Mouse (Mus musculus) CH12F3 (cell line): Measurements from ENCODE around the gene Mylpf.
"Not testable (repeated sequence)": the region's sequence is repeated elsewhere in the genome, so short reads cannot be mapped to it uniquely, and the experiment has no call there.

Experiments used
- in situ Hi-C: fragments of 300-500 bp; cut with MboI; formaldehyde crosslinking; loops from 2 replicates; pipeline ENCODE4 v1.14.3; 2020; ENCODE audit warnings: low sequenced_read_pairs

The Mylpf gene

DNA sequence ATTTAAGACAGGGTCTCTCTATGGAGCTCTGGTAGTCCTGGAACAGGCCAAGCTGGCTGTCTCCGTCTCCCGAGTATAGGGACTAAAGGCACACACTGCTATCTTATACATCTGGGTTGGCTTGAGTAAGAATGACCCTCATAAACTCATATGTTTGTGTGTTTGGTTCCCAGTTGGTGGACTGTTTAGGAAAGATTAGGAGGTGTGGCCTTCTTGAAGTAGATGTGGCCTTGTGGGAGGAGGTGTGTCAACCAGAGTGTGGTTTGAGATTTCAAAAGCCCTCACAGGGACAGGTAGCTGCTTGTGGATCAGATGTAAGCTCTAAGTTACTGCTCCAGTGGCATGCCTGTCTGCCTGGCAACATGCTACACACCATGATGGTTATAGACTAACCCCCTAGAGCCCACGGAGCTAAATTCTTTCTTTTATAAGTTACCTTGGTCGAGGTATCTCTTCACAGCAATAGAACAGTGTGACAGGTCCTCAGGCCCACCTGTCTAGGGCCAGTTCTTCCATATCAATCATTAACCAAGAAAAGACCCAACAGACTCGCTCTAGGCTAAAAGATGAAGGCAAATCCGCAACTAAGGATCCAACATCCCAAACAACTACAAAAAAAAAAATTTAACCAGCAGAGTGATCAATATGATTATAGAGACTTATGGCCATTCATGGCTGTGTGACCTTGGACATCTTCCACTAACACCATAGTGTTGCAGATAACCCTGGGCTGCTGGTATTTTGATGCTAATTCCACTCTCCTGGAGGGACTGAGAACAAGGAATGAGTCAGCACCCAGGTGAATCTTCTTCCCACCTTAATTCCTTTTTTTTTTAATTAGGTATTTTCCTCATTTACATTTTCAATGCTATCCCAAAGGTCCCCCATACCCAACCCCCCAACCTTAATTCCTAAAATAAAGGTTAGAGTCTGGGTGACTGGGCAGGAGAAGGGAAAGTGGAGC lies 15.1 kb downstream of the Mylpf start:
- in situ Hi-C loops: no loop called here

DNA sequence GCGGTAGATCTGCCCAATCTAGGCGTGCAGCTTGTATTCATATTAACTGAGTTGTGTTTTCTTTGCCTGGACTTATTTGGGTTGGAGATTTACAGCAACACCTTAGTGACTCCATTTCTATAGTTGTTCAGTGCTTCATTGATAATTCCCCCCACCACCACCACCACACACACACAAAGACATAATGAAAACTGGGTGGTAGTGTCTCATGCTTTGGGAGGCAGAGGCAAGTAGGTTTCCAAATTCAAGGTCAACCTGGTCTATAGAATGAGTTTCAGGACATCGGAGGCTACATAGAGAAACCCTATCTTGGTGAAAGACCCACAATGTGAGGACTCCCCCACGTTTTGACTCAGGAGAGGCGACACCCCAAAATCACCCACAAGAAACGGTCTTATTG lies 15.9 kb downstream of the Mylpf start:
- in situ Hi-C loops: no loop called here

DNA sequence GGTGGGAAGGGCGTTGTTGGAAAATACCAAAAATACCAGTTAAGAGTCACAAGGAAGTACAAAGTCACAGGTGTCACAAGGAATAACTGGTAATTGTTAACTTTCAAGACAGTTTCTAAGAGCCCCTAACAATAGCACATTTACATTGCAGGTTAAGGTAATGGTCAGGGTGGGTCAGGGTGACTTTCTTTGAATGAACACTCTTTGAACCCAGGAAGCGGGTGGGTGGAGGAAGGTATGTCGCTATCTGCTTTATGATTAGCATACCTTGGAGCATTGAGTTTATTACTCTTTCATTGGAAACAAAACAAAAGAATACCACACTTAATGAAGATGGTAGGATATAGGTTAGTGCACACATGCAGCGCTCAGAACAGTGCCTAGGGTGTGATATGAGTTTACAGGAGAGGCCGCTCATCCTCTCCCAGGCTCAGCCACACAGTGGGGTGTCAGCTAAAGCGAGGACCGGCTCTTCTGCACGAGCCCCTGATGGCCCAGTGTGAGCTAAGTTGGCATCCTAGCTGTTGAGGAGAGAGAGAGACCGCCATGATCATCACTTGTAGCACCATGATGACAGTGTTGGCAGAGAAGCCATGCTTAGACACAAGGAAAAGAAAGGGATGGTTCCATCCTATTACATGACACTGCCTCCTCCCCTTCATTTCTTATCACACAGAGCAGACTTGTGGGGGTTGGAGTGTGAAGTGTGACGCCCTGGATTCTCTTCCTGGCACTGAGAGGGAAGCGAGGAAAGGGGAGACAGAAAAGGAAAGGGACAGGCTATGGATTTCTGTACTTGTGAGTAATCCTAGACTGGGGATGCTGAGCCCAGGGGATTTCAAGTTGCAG lies 16.7 kb downstream of the Mylpf start:
- in situ Hi-C loops: no loop called here

DNA sequence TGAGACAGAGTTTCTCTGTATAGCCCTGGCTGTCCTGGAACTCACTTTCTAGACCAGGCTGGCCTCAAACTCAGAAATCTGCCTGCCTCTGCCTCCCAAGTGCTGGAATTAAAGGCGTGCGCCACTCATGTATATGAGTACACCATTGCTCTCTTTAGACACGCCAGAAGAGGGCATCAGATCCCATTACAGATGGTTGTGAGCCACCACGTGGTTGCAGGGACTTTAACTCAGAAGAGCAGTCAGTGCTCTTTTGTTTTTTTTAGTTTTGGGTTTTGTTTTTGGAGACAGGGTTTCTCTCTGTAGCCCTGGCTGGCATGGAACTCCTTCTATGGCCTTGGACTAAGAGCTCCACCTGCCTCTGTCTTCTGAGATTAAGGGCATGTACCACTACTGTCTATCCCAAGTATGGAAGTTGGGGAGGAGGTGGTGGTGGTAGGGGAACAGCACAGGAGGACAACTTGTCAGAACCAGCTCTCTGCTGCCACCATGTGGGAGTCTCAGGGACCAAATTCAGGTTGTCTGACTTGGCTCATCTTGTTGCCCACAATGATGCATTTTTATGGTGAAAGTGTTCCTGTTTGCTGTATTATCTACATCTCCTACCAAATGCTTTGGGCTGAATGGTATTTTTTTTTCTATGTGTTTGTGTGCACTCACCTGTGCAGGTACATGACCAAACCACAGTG lies 20.1 kb downstream of the Mylpf start:
- in situ Hi-C loops: no loop called here

DNA sequence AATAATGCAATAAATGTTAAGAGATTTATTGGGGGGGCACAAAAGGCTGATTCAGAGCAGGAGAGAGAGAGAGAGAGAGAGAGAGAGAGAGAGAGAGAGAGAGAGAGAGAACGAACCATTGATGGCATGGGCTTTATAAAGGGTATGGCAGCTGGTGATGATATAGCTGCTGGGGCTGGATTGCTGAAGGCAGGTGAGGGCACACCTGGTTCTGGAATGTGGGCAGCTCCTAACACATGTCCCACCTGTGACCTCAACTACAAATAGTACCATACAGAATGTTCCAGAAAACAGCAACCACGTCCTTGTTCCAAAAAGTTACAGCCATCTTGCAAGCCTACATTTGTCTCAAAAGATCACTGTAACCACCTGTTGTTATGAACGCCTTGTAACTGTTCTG lies 22.7 kb downstream of the Mylpf start:
- in situ Hi-C loops: no loop called here

DNA sequence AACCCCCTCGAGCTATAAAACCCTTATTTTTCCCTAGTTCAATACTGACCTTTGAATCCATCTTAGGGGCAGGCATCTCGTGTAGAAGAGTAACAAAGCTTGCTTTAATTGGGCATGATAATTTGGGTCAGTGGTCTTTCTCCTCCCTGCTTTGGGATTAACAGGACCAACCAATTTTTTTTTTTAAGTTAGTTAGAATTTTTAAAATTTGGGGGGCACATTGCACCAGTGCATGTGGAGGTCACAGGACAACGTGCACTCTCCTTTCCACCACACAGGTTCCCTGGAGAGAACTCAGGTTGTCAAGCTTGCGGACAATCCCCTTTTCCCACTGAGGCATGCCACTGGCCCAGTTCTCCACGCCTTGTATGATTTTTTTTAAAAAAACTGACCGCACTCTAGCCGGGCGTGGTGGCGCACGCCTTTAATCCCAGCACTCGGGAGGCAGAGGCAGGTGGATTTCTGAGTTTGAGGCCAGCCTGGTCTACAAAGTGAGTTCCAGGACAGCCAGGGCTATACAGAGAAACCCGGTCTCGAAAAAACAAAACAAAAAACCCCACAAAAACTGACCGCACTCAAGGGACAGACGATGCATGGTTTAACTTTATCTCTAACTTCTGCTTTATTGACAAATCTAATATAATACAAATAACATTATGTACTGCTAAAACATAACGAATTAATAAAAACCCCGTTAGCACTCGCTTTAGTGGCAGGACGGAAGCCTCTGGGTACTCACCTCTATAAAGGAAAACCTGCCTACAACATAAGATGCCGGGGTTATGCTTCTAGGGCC lies 23.3 kb downstream of the Mylpf start:
- in situ Hi-C loops: no loop called here

DNA sequence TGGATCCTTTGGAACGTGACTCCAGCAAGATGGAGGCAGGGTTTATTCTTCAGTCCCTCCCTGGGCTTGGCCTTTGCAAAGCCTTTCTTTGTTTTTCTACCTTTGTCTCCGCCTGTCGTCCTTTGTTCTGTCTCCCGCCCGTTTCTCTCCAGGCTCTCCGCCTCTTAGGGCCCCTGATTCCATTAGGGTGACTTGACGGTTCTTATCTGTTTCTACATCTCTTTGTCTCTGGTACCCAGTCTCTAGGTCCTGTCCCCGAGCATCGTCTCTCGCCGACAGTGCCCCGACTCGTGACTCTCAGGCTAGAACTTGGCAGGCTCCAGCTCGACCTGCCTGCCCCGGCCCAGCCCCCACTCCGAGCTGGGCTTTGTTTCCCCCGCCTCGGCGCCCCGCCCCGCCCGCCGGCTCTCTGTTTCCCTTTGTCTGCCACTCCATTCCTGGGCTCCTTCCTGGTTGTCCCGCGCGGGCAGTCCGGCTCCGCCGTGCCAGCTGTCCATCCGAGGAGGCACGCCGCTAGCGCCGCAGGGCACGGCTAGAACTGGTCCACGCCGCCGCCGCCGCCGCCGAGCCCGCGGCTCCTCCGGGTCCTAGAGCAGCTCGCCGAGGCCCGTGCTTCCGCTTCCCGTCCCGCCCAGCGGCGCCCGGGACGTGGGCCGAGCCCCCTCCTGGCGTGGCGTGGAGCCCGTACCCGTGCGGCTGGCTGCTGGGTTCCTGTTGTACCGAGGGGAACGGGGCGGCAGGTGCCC lies 24.1 kb downstream of the Mylpf start, which contains the start of the genes Zfp553 and Sept1:
Zfp553 (plus strand) TSS at position 440 of the 746 bp plus-strand sequence.
Sept1 (minus strand) TSS at position 509 of the 746 bp plus-strand sequence.
- in situ Hi-C loops: no loop called here

DNA sequence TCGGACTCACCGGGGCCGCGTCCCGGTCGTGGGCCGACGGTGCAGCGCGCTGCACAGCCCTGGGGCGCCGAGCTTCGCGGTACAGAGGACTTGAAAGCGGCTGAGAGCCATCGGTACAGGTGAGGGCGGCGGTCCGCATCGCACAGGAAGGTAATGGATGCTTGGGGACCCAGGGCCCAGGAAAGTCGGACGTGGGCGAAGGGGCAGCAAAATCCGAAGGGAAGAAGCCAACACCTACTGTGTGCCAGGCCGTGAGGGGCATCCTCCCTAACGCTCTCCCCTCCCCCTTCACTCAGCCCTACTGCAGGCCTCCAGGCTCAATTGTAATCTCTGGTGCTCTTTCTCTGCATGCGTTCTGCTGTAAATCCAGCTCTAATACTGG lies 24.7 kb downstream of the Mylpf start:
- in situ Hi-C loops: no loop called here

DNA sequence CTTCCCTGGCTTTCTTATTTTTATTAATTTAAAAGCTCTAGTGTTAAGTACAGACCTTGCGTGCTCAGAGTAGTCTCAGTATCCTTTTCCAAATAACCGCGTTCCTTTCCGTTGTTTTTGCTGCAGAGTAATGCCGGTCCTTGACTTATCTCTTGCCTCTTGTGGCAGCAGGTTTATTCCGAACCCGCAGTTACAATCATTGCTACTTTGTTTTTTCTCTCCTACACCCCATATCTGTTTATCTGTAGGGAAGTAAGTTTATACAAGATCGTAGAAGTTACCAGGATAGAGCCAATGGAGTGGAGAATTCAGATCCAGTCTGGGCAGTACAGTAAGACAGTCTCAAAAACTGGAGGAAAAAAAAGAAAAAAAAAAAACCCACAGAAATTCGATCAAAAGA lies 25.1 kb downstream of the Mylpf start:
- in situ Hi-C loops: no loop called here

DNA sequence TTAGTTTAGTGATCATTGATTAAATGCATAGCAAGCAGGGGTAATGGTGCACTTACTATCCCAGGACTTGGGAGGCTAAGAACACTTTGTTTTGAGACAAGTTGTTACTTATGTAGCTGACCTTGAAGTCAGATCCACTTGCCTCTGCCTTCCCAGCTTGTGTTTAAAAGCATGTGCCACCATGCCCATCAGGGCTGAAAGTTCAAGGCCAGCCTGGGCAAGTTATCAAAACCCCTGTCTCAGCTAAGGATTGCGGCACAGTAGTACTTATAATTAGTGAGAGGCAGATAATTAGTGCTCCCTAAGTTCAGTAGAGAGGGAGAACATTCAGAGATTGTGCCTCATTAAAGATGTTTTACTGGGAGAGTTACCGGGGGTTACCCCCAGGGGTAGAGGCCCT lies 26.1 kb downstream of the Mylpf start:
- in situ Hi-C loops: no loop called here

DNA sequence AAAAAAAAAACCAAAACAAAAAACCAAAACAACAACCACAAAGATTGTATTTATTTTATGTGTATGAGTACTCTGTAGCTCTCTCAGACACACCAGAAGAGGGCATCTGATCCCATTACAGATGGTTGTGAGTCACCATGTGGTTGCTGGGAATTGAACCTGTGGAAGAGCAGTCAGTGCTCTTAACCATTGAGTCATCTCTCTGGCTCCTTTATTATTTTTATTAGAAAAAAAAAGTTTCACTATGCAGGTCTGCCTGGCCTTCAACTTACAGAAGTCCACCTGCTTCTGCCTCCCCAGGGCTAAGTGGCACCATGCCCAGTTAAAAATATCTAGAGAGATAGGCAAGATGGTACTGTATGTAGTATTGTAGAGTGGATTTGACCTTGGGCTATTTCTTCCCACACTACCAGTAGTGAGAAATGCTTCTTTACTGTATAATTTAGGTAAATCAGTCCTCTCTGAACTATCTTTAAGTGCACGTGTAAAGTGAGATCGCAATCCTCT lies 34.7 kb downstream of the Mylpf start:
- in situ Hi-C loops: no loop called here

DNA sequence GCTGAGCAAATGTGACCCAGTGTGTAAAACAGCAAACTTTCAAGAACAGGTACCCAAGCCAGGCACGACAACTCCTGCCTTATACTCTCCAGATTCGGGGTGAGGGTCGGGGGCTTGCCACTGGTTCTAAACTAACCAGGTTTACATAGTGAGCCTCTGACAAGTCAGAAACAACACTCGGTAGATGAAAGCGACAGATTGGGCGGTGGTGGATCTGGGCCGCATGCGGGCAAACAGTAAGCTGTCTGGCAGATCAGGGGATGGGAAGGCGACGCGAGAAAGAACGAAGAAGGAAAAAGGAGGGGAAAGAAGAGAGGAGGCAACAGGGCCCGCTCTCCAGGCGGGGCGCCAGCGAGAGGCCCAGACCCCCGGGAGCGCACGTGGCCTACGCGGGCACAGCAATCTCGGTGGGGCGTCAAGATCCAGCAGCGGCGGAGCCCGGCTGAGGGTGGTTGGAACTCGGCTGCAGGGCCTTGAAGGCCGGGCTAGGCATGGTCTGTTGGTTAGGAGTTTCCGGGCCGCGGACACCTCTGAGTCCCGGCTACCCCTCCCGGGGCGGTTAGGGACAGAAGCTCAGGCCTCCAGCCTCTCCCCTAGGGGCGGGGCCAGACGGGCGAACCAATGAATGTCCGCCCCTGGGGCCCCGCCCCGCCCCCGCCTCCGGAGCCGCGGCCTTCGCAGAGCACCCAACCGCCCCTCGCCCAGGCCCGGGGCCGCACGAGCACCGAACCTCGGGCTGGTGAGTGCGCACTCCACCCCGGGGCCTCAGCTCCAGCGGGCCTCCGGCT lies 35.4 kb downstream of the Mylpf start, which contains the start of gene Zfp771:
Zfp771 (plus strand) TSS at position 405 of the 788 bp plus-strand sequence.
- in situ Hi-C loops: no loop called here

DNA sequence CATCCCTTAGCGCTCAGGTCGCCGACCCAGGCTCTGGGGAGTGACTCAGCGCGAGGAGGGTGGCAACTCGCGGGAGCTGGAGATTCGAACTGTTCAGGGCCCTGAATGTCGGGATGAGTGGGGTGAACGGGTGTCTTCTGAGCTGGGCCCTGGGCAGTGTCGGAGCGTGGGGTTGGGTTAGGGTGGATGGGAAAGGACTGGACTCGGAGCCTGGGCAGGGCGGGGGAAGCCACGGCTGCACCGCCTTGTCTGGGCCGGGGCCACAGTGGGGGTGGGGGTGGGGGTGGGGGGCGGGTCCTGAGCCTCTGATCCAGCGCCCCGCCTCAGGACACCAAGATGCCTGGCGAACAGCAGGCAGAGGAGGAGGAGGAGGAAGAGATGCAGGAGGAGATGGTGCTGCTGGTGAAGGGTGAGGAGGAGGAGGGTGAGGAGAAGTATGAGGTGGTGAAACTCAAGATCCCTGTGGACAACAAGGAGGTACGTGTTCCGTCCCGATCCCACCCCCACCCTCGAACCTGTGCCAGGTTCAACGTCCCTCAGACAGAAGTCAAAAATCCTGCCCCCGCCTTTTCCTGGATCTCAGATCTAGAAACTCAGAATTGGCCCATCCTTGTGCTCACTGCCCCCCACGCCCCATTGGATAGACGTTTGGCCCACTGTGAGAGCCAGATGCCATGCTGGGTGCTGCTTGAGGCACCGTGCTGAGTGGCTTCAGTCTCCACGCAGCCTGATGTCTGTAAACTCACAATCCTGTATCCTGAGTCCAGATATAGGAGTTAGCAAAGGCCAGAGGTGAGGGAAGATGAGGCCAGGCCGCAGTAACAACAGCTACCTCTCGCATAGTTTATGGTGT lies 36.2 kb downstream of the Mylpf start:
- in situ Hi-C loops: no loop called here

DNA sequence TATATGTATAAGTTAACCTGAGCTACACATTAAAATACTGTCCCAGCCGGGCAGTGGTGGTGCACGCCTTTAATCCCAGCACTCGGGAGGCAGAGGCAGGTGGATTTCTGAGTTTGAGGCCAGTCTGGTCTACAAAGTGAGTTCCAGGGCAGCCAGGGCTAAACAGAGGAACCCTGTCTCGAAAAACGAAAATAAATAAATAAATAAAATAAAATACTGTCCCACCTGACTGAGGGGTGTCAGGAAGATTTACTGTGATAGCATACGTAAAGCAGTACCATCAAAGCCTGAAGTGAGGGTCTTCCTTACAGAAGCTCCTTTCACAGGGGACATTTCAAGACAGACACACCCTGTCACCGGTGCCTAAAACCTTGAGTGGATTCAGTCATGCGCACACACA lies 41.8 kb downstream of the Mylpf start:
- in situ Hi-C loops: not testable (repeated sequence)

DNA sequence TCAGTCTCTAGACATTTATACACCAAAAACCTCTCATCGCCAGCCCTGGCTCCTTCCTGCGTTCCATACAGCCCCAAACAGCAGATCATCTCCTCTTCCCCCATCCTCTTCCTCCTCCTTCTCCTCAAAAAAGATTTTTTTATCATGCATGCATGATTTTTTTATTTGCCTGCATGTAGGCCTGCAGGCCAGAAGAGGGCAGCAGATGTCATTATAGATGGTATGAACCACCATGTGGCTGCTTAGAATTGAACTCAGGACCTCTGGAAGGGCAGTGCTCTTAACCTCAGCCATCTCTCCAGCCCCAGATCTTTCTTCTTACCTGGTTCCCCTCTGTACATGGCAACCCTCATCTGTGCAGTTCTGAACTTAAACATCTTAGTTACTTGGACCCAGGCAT lies 43.7 kb downstream of the Mylpf start:
- in situ Hi-C loops: no loop called here

DNA sequence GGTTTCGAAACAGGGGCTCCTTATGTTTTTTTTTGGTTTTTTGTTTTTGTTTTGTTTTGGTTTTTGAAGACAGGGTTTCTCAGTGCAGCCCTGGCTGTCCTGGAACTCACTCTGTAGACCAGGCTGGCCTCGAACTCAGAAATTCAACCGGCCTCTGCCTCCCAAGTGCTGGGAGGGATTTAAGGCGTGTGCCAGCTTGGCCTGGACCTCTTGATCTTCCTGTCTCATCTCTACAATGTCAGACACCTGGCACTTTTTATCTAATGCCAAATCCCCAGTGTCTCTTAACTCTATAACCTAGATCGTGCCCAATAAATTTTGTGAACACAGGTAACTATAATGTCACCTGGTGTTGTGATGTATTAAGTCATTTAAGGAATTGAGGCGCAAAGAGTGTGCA lies 44.7 kb downstream of the Mylpf start:
- in situ Hi-C loops: no loop called here
